Mouse (Mus musculus) limb, embryonic 11.5 days (tissue): ENCODE measurements around the gene Errfi1. TPM values are rescaled to one million over a fixed set of nuclear protein-coding genes. Genes with fewer than 3 reads are reported as not detected.
"Not testable (repeated sequence)": the region's sequence is repeated elsewhere in the genome, so short reads cannot be mapped to it uniquely, and the experiment has no call there.

ENCODE experiments used
- ATAC-seq: fragments of 200-750 bp; cut with Nextera tagmentation; 2 replicates; pipeline ENCODE4 v1.8.0; 2017; ENCODE audit warnings: low read depth; ENCODE audit not compliant: insufficient number of reproducible peaks, low FRiP score, low TSS enrichment
- DNase-seq: peaks from one replicate; pipeline ENCODE4 v3.0.0-alpha.2; 2015; ENCODE audit warnings: low spot score
- H3K27ac ChIP-seq: fragments of 300-500 bp; sonication (generic); replicated peaks from 2 replicates; pipeline ENCODE4 v1.5.1; 2014; ENCODE audit warnings: low read depth, mild to moderate bottlenecking, low read length
- H3K27me3 ChIP-seq: fragments of 300-500 bp; sonication (generic); 2 replicates; pipeline ENCODE4 v1.6.1; 2014; ENCODE audit warnings: mild to moderate bottlenecking, low read length, mixed read lengths; ENCODE audit not compliant: control insufficient read depth, insufficient read depth
- H3K36me3 ChIP-seq: fragments of 300-500 bp; sonication (generic); 2 replicates; pipeline ENCODE4 v1.6.1; 2014; ENCODE audit warnings: mild to moderate bottlenecking, low read length, moderate library complexity, mixed read lengths; ENCODE audit not compliant: control insufficient read depth, insufficient read depth
- H3K4me1 ChIP-seq: fragments of 300-500 bp; sonication (generic); 2 replicates; pipeline ENCODE4 v1.6.1; 2014; ENCODE audit warnings: low read length, mixed read lengths; ENCODE audit not compliant: control insufficient read depth, insufficient read depth
- H3K4me2 ChIP-seq: fragments of 300-500 bp; sonication (generic); 2 replicates; pipeline ENCODE4 v1.6.1; 2014; ENCODE audit warnings: low read depth, mild to moderate bottlenecking, moderate library complexity; ENCODE audit not compliant: severe bottlenecking
- H3K4me3 ChIP-seq: fragments of 300-500 bp; sonication (generic); 2 replicates; pipeline ENCODE4 v1.5.1; 2014; ENCODE audit warnings: low read depth, low read length
- H3K9ac ChIP-seq: fragments of 300-500 bp; sonication (generic); 2 replicates; pipeline ENCODE4 v1.6.1; 2014; ENCODE audit warnings: mild to moderate bottlenecking, low read length
- H3K9me3 ChIP-seq: fragments of 300-500 bp; sonication (generic); 2 replicates; pipeline ENCODE4 v1.6.1; 2016; ENCODE audit warnings: low read length; ENCODE audit not compliant: control insufficient read depth
- WGBS: fragments of 180-500 bp; shearing (Covaris S2); extraction: QIAGEN DNeasy Blood & Tissue Kit; methylation state at CpG from one replicate; pipeline ENCODE4 v1.1.7; 2014; 5-methylcytosine and 5-hydroxymethylcytosine counted together
- polyA plus RNA-seq: library from polyadenylated mRNA; unstranded; fragments of >200 nt; fragmentation: Nextera tagmentation; extraction: Ambion mirVana; gene quantifications from 2 replicates; pipeline ENCODE4 v1.2.1, GENCODE M21; 2014

Errfi1 gene
- polyA plus RNA-seq, 1 experiment from 2014 or later: 34.7 TPM

DNA sequence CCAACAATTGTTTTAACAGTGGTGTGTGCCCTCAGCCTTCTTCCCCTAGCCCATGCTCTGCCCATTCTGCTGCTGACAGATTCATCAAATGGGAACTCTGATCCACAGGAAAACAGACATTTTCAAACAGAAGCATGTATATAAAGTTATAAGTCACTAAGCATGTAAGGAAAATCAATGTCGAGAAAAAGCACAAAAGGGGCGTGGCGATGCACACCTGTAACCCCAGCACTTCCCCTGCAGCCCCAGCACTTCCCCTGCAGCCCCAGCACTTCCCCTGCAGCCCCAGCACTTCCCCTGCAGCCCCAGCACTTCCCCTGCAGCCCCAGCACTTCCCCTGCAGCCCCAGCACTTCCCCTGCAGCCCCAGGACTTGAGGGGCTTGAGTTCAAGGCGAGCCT is 20.7 kb downstream of the Errfi1 start:
- H3K27ac ChIP-seq, H3K36me3 ChIP-seq, H3K9ac ChIP-seq, H3K9me3 ChIP-seq, H3K4me2 ChIP-seq, H3K4me3 ChIP-seq, H3K27me3 ChIP-seq, DNase-seq, ATAC-seq: not testable (repeated sequence)
- 72% methylated on average over 4 of the region's 4 CpGs for WGBS
- peaks cover 22% of the 10 kb centered on the region for H3K4me1 ChIP-seq

DNA sequence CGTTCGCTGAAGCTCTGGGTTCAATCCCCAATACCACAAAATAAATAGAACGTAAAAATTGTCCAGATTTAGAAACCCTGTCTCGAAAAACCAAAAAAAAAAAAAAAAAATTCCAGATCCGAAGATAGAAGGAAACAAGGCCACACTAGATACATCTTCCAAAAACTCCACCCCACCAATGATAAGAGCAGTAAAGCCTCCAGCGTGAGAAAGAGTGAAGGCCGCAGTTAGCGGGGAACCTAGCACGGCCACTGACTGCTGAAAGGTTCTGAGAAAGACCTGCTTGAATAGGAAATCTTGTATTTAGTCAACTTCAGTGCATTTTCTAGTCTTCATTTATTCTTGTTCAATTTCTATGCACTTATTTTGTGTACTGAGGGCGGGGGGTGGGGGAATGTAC is 21.7 kb downstream of the Errfi1 start:
- ATAC-seq: no peak
- no peak for DNase-seq
- Histone ChIP-seq H3K27me3 (no peaks in the 10 kb centered on the region), H3K9me3 (peaks cover 13% of the 10 kb centered on the region; the same call in 1 of the 2 replicates), H3K4me2 (no peak overlapping the region), H3K9ac (no peak overlapping the region), H3K27ac (no peak overlapping the region), H3K36me3 (no peaks in the 10 kb centered on the region), H3K4me1 (peaks cover 18% of the 10 kb centered on the region), H3K4me3 (no peak overlapping the region)
- WGBS: 89% methylated on average over 10 of the region's 10 CpGs

DNA sequence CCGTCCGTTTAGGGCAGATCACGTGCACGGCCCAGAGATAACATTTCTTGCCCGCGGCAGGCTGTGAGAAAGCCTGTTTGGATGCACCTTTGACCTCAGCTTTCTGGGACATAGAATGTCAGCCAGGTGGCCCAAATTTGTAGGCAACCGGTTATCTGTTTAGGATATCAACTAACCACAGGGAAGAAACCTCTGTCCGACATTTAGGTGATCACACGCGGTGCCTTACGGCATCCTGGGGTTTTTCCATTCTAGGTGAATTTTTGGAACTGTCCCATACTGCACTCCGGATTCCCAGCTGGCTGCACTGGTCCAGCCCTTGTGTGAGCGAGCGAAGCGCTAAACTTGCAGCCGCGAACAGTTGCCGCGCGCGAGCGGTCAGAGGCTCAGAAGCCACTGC is 25.9 kb downstream of the Errfi1 start:
- WGBS: 92% methylated on average over 22 of the region's 22 CpGs
- no peak overlapping the region for H3K4me3 ChIP-seq
- H3K36me3 ChIP-seq: no peaks in the 10 kb centered on the region
- H3K27me3 ChIP-seq: no peaks in the 10 kb centered on the region
- H3K27ac ChIP-seq: no peak overlapping the region
- no peak overlapping the region for H3K9ac ChIP-seq
- no peak for ATAC-seq
- H3K4me2 ChIP-seq: no peak overlapping the region
- no peak for DNase-seq
- peaks cover 13% of the 10 kb centered on the region; the same call in 1 of the 2 replicates for H3K9me3 ChIP-seq
- H3K4me1 ChIP-seq: no peaks in the 10 kb centered on the region

DNA sequence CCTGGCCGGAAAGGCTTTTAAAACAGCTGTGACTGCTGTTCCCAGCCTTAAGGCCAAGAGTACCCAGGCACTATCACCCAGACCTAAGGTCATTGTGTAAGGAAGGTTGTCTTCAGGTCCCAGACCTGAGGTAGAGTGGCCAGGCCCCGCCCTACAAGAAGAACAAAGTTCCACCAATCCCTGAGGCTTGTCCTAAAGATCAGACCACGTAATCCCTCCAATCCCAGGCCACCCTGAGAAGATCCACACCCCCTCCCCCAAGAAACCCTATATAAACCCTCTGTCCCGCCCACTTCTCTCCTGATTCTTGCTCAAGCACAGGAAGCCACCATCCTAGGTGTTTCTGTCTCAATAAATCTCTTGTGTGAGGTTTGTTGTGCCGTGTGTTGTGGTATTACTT is 26.6 kb downstream of the Errfi1 start:
- no peaks in the 10 kb centered on the region for H3K36me3 ChIP-seq
- H3K4me3 ChIP-seq: no peak overlapping the region
- no peaks in the 10 kb centered on the region for H3K27me3 ChIP-seq
- DNase-seq (no peak), ATAC-seq (no peak)
- H3K9me3 ChIP-seq: peaks cover 13% of the 10 kb centered on the region; the same call in 1 of the 2 replicates
- no peak overlapping the region for H3K4me2 ChIP-seq
- H3K27ac ChIP-seq: no peak overlapping the region
- H3K9ac ChIP-seq: no peak overlapping the region
- no peaks in the 10 kb centered on the region for H3K4me1 ChIP-seq
- 90% methylated on average over 5 of the region's 5 CpGs for WGBS

DNA sequence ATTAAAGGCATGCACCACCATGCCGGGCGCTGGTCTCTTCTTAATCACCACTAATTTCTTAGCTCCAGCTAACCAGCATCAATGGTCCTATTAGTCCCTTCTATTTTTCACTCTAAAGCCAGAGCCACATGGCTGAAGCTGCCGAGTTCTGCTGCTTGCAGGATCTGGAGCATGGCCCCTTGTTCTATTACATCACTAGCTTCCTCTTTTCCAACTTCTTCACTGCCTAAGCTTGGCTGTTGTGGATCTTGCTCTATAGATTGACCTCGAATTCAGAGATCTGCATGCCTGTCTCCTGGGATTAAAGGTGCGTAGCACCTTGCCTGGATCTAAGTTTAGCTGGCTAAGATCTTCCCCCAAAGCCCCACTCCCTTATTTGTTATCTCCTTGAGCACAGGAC is 28.9 kb downstream of the Errfi1 start:
- no peaks in the 10 kb centered on the region for H3K27me3 ChIP-seq
- no peaks in the 10 kb centered on the region for H3K36me3 ChIP-seq
- peaks cover 13% of the 10 kb centered on the region; the same call in 1 of the 2 replicates for H3K9me3 ChIP-seq
- no peak overlapping the region for H3K27ac ChIP-seq
- no peak overlapping the region for H3K9ac ChIP-seq
- H3K4me1 ChIP-seq: no peaks in the 10 kb centered on the region
- ATAC-seq: no peak
- no peak for DNase-seq
- H3K4me2 ChIP-seq: no peak overlapping the region
- WGBS: 93% methylated on average over 5 of the region's 5 CpGs
- no peak overlapping the region for H3K4me3 ChIP-seq

DNA sequence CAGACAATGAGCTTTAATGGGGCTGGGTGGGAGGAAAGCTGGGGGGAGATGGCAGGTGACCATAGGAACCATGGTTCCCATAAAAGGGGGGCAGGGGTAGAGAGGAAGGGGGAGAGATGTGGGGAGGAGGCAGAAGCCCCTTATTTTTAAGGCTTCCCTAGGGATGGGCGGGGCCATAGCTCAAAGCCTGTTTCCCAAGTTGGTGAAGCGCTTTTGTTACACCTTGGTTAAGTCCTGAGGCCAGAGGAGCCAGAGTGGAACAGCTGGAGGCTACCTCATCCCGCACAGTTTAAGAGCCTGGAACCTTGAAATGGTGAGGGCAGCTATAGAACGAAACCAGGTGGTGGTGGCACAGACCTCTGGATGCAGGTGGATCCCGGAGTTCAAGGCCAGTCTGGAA is 34.2 kb downstream of the Errfi1 start:
- H3K4me2 ChIP-seq: no peak overlapping the region
- DNase-seq (no peak), ATAC-seq (no peak)
- H3K9ac ChIP-seq: no peak overlapping the region
- WGBS: 71% methylated on average over 5 of the region's 5 CpGs
- H3K4me3 ChIP-seq: no peak overlapping the region
- peaks cover 7% of the 10 kb centered on the region; the same call in 1 of the 2 replicates for H3K4me1 ChIP-seq
- no peaks in the 10 kb centered on the region for H3K9me3 ChIP-seq
- H3K36me3 ChIP-seq: no peaks in the 10 kb centered on the region
- H3K27me3 ChIP-seq: no peaks in the 10 kb centered on the region
- H3K27ac ChIP-seq: no peak overlapping the region

DNA sequence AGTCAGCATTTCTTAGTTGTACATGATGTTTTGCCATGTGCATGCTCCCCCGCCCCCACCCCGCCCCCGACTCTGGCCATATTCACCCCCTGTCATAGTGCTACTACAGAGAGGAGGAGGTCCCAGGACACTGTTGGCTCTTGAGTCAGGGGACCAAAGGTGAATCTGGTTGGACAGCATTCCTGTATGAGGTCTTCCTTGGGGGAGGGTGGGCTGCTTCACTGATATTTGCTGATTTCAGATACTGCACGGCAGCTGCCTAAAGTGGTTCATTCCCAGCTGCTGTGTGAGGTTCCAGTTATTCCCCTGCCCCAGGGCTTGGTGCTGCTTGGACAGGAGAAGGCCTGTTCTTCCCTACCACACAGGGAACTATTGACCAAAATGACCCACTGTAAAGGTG is 34.8 kb downstream of the Errfi1 start:
- 85% methylated on average over 4 of the region's 4 CpGs for WGBS
- ATAC-seq (no peak), DNase-seq (no peak)
- Histone ChIP-seq H3K9ac (no peak overlapping the region), H3K27ac (no peak overlapping the region), H3K9me3 (no peaks in the 10 kb centered on the region), H3K4me1 (peaks cover 7% of the 10 kb centered on the region; the same call in 1 of the 2 replicates), H3K4me2 (no peak overlapping the region), H3K36me3 (no peaks in the 10 kb centered on the region), H3K27me3 (no peaks in the 10 kb centered on the region), H3K4me3 (no peak overlapping the region)

DNA sequence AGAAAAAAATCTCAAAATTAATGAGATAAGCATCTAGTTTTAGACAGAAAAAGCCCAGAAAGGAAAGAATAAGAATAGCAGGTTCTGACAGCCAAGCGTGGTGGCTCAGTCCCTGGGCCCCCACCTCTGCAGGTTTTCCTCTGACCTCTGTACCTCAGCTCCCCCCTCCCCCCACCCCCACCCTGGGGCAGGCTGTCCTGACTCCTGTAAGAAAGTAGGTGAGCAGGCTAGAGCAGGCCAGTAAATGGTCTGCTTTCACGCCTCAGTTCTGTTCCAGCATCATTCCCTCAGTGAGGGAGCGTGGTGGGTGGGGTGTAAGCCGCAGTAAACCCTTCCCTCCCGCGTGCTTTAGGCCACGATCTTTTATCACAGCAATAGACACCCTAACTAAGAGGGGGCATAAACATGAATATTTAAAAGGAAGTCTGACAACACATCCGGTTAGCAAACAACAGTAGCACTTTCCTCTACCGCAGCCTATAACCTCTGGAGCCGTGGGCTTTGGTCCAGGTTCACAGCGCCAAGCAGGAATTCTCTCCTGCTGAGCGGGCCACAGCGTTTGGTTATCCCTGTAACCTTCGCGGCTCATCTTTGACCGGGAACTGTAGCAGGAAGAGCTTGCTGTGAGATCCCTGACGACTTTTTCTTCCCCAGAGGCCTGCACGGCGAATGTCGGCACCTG is 35.7 kb downstream of the Errfi1 start:
- no peaks in the 10 kb centered on the region for H3K9me3 ChIP-seq
- no peak overlapping the region for H3K4me2 ChIP-seq
- no peak overlapping the region for H3K9ac ChIP-seq
- no peaks in the 10 kb centered on the region for H3K36me3 ChIP-seq
- WGBS: 40% methylated on average over 20 of the region's 20 CpGs
- no peak for DNase-seq
- peak overlapping the region; percentile 32; the same call in 1 of the 2 replicates for H3K27ac ChIP-seq
- no peak for ATAC-seq
- no peak overlapping the region for H3K4me3 ChIP-seq
- no peaks in the 10 kb centered on the region for H3K27me3 ChIP-seq
- peaks cover 7% of the 10 kb centered on the region; the same call in 1 of the 2 replicates for H3K4me1 ChIP-seq

DNA sequence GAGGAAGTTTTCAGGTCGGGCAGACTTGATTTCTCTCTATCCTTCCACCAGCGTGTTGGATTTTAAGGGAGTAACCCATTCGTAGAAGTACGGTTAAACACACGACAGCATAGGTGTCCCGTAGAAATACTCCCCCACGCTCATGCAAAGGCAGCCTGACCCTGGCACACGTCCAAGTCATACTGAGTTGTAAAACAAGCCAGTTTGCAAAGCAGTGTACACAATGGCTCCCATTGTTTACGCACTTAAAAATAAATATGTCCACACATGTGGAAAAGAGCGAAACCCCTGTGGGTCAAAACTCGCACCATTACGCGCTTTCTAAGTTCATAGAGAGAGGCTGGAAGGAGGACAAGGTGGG is 36.2 kb downstream of the Errfi1 start:
- DNase-seq (peak; percentile 49), ATAC-seq (no peak)
- no peak overlapping the region for H3K4me3 ChIP-seq
- H3K9me3 ChIP-seq: no peaks in the 10 kb centered on the region
- H3K36me3 ChIP-seq: no peaks in the 10 kb centered on the region
- peaks cover 7% of the 10 kb centered on the region; the same call in 1 of the 2 replicates for H3K4me1 ChIP-seq
- peak overlapping the region; percentile 32; the same call in 1 of the 2 replicates for H3K27ac ChIP-seq
- 65% methylated on average over 13 of the region's 13 CpGs for WGBS
- H3K4me2 ChIP-seq: no peak overlapping the region
- H3K27me3 ChIP-seq: no peaks in the 10 kb centered on the region
- no peak overlapping the region for H3K9ac ChIP-seq
